Mouse (Mus musculus): ENCODE results near the gene Pdgfb. TPM values are rescaled to one million over a fixed set of nuclear protein-coding genes. Genes with fewer than 3 reads are reported as not detected.

Gene Pdgfb
- polyA plus RNA-seq, 1 experiment from 2014 or later = 2.0 TPM

DNA sequence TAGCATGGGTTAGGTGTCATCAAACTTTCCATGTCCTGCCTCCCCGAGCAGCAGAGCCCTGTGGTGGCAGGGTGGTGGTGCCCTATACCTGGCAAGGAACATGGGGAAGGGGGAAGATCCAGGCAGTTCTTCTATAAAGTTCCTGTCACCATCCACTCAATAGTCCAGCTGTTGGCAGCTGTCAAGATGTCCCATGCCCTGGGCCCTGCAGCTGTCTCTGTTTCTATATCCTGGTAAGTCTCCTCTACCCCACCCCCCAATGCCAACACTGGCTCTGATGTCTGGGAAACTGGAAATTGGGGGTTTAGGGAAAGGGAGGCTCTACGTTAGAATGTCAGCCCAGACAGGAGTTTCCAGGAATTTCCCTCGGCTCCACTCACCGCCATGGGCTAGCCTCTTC lies 20.2 kb downstream of the Pdgfb start:
- H3K9ac ChIP-seq (ENCODE audit: low read length) = no peak overlapping the region
- H3K27ac ChIP-seq (ENCODE audit: low read depth, low read length) = no peak overlapping the region
- no peaks in the 10 kb centered on the region for H3K27me3 ChIP-seq (ENCODE audit: control insufficient read depth, insufficient read depth, low read length)
- no peaks in the 10 kb centered on the region for H3K9me3 ChIP-seq (ENCODE audit: control insufficient read depth, low read length)
- ATAC-seq (ENCODE audit: low FRiP score) (no peak), DNase-seq (ENCODE audit: low spot score, missing footprints) (no peak)
- H3K4me2 ChIP-seq = no peak overlapping the region
- H3K4me3 ChIP-seq (ENCODE audit: low read depth, low read length) = no peak overlapping the region
- WGBS = 86% methylated on average over 4 of the region's 4 CpGs
- no peaks in the 10 kb centered on the region for H3K36me3 ChIP-seq (ENCODE audit: control insufficient read depth, insufficient read depth, low read length)
- no peaks in the 10 kb centered on the region for H3K4me1 ChIP-seq (ENCODE audit: control insufficient read depth, insufficient read depth, low read length)

DNA sequence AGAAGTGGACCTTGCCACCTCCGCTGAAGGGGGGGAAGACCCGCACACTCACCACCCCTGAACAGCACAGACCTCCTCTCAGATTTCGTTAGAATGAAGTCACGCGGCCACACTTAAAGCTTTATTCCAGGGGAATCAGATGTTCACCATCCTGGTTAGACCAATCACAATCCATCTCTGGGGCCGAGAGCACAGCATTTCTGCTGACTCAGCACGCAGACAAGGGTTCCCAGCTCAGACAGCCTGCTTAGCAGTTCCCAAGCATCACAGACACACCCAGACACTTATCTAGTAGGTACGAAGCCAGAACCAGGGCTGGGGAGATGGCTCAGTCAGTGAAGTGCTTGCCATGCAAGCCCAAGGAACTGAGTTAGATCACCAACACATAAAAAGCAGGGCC lies 28.6 kb downstream of the Pdgfb start:
- Histone ChIP-seq H3K36me3 (ENCODE audit: control insufficient read depth, insufficient read depth, low read length) (no peaks in the 10 kb centered on the region), H3K27me3 (ENCODE audit: control insufficient read depth, insufficient read depth, low read length) (no peaks in the 10 kb centered on the region), H3K4me2 (no peak overlapping the region), H3K9me3 (ENCODE audit: control insufficient read depth, low read length) (no peaks in the 10 kb centered on the region), H3K4me3 (ENCODE audit: low read depth, low read length) (no peak overlapping the region), H3K4me1 (ENCODE audit: control insufficient read depth, insufficient read depth, low read length) (no peaks in the 10 kb centered on the region), H3K27ac (ENCODE audit: low read depth, low read length) (no peak overlapping the region), H3K9ac (ENCODE audit: low read length) (no peak overlapping the region)
- 84% methylated on average over 8 of the region's 8 CpGs for WGBS
- DNase-seq (ENCODE audit: low spot score, missing footprints) (no peak), ATAC-seq (ENCODE audit: low FRiP score) (no peak)

GRCm38 (mm10) chr15:79985471-79985870 lies 29.3 kb downstream of the Pdgfb start:
- H3K27ac ChIP-seq (ENCODE audit: low read depth, low read length) = no peak overlapping the region
- H3K27me3 ChIP-seq (ENCODE audit: control insufficient read depth, insufficient read depth, low read length) = no peaks in the 10 kb centered on the region
- WGBS = 78% methylated on average over 11 of the region's 11 CpGs
- no peak overlapping the region for H3K4me2 ChIP-seq
- H3K4me1 ChIP-seq (ENCODE audit: control insufficient read depth, insufficient read depth, low read length) = no peaks in the 10 kb centered on the region
- no peak for ATAC-seq (ENCODE audit: low FRiP score)
- H3K9me3 ChIP-seq (ENCODE audit: control insufficient read depth, low read length) = no peaks in the 10 kb centered on the region
- H3K36me3 ChIP-seq (ENCODE audit: control insufficient read depth, insufficient read depth, low read length) = no peaks in the 10 kb centered on the region
- DNase-seq (ENCODE audit: low spot score, missing footprints) = no peak
- H3K9ac ChIP-seq (ENCODE audit: low read length) = no peak overlapping the region
- no peak overlapping the region for H3K4me3 ChIP-seq (ENCODE audit: low read depth, low read length)

DNA sequence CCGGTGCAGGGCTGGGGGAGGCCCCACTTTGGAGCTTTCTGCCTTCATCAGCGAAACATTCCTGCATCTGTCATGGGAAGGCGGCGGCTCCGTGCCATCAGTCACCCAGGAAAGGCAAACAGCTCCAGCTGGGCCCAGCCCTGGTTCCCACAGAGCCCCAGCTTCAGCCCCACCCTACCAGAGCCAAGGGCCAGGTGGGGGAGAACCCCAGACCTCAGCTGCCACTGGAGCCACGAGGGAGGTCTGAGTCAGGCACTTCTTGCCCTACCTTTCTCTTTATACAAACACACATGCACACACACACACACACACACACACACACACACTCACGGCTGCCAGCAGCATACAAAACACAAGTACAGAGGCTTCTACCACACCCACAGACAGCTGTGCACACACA lies 30.6 kb downstream of the Pdgfb start:
- no peak overlapping the region for H3K4me2 ChIP-seq
- no peaks in the 10 kb centered on the region for H3K27me3 ChIP-seq (ENCODE audit: control insufficient read depth, insufficient read depth, low read length)
- DNase-seq (ENCODE audit: low spot score, missing footprints) = no peak
- H3K9ac ChIP-seq (ENCODE audit: low read length) = no peak overlapping the region
- WGBS = 64% methylated on average over 7 of the region's 7 CpGs
- no peak overlapping the region for H3K4me3 ChIP-seq (ENCODE audit: low read depth, low read length)
- H3K4me1 ChIP-seq (ENCODE audit: control insufficient read depth, insufficient read depth, low read length) = no peaks in the 10 kb centered on the region
- no peaks in the 10 kb centered on the region for H3K9me3 ChIP-seq (ENCODE audit: control insufficient read depth, low read length)
- no peak for ATAC-seq (ENCODE audit: low FRiP score)
- H3K36me3 ChIP-seq (ENCODE audit: control insufficient read depth, insufficient read depth, low read length) = no peaks in the 10 kb centered on the region
- H3K27ac ChIP-seq (ENCODE audit: low read depth, low read length) = no peak overlapping the region

- no peaks in the 10 kb centered on the region for H3K27me3 ChIP-seq (ENCODE audit: control insufficient read depth, insufficient read depth, low read length)
- no peak overlapping the region for H3K27ac ChIP-seq (ENCODE audit: low read depth, low read length)
- DNase-seq (ENCODE audit: low spot score, missing footprints) (no peak), ATAC-seq (ENCODE audit: low FRiP score) (no peak)
- H3K4me2 ChIP-seq = no peak overlapping the region
- no peak overlapping the region for H3K4me3 ChIP-seq (ENCODE audit: low read depth, low read length)
- no peaks in the 10 kb centered on the region for H3K4me1 ChIP-seq (ENCODE audit: control insufficient read depth, insufficient read depth, low read length)
- WGBS = 86% methylated on average over 11 of the region's 11 CpGs
- no peaks in the 10 kb centered on the region for H3K36me3 ChIP-seq (ENCODE audit: control insufficient read depth, insufficient read depth, low read length)
- no peak overlapping the region for H3K9ac ChIP-seq (ENCODE audit: low read length)
- no peaks in the 10 kb centered on the region for H3K9me3 ChIP-seq (ENCODE audit: control insufficient read depth, low read length)
Measured at GRCm38 (mm10) chr15:79980716-79981115, 34.1 kb downstream of the Pdgfb start.

DNA sequence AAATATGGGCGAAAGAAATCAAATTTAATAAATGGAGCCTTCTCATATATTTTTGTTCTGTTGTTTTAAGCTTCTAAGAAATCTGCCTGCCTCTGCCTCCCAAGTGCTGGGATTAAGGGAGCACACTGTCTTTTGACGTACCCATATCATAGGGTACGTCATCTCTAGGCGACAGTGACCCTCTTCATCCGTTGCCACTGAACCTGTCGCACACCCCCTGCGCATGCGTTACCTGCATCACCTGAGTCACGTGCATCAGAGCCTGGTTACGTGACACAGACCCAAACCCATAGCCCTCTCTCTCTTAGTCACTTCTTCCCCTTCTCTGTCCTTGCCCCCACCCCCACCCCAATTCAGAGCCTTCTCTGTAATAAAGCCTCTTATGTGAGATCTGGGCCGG lies 42.6 kb downstream of the Pdgfb start:
- Histone ChIP-seq H3K36me3 (ENCODE audit: control insufficient read depth, insufficient read depth, low read length) (no peaks in the 10 kb centered on the region), H3K4me3 (ENCODE audit: low read depth, low read length) (no peak overlapping the region), H3K27me3 (ENCODE audit: control insufficient read depth, insufficient read depth, low read length) (no peaks in the 10 kb centered on the region), H3K4me1 (ENCODE audit: control insufficient read depth, insufficient read depth, low read length) (no peaks in the 10 kb centered on the region), H3K9ac (ENCODE audit: low read length) (no peak overlapping the region), H3K4me2 (no peak overlapping the region), H3K9me3 (ENCODE audit: control insufficient read depth, low read length) (no peaks in the 10 kb centered on the region), H3K27ac (ENCODE audit: low read depth, low read length) (no peak overlapping the region)
- DNase-seq (ENCODE audit: low spot score, missing footprints) = no peak
- ATAC-seq (ENCODE audit: low FRiP score) = no peak
- WGBS = 95% methylated on average over 11 of the region's 11 CpGs

DNA sequence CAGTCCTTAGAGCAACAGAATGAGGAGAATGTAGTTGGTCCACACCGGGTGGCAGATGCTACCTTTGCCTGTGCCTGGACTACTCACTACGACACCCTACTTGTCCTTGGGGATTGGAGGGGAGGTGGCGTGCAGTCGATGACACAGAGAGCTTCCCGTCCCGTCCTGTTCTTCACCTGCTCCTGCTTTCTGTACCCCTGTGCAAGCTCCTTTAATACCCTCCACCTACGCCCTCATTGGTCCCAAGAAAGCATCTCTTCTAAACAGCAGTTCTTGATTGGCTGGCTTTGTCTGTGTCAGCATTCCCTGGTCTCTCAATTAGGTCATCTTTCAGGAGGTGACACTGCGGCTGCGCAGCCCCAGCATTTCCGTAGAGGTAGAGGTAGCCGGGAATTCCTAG lies 43.8 kb downstream of the Pdgfb start, which contains the start of gene Cbx7:
Gene Cbx7, minus strand, starts transcription at position 180 of the 400 bp plus-strand sequence.
- H3K9ac ChIP-seq (ENCODE audit: low read length) = no peak within 1 kb of the TSS
- no peaks in the 10 kb centered on the region for H3K27me3 ChIP-seq (ENCODE audit: control insufficient read depth, insufficient read depth, low read length)
- H3K27ac ChIP-seq (ENCODE audit: low read depth, low read length) = no peak within 1 kb of the TSS
- no peaks in the 10 kb centered on the region for H3K9me3 ChIP-seq (ENCODE audit: control insufficient read depth, low read length)
- H3K4me3 ChIP-seq (ENCODE audit: low read depth, low read length) = no peak within 1 kb of the TSS
- no peak for DNase-seq (ENCODE audit: low spot score, missing footprints)
- ATAC-seq (ENCODE audit: low FRiP score) = no peak
- H3K4me2 ChIP-seq = no peak within 1 kb of the TSS
- WGBS = 91% methylated on average over 11 of the region's 11 CpGs
- no peaks in the 10 kb centered on the region for H3K4me1 ChIP-seq (ENCODE audit: control insufficient read depth, insufficient read depth, low read length)
- no peaks in the 10 kb centered on the region for H3K36me3 ChIP-seq (ENCODE audit: control insufficient read depth, insufficient read depth, low read length)

- H3K4me2 ChIP-seq = no peak overlapping the region
- no peaks in the 10 kb centered on the region for H3K36me3 ChIP-seq (ENCODE audit: control insufficient read depth, insufficient read depth, low read length)
- no peak overlapping the region for H3K4me3 ChIP-seq (ENCODE audit: low read depth, low read length)
- WGBS = 96% methylated on average over 18 of the region's 18 CpGs
- H3K27me3 ChIP-seq (ENCODE audit: control insufficient read depth, insufficient read depth, low read length) = no peaks in the 10 kb centered on the region
- H3K27ac ChIP-seq (ENCODE audit: low read depth, low read length) = no peak overlapping the region
- H3K9me3 ChIP-seq (ENCODE audit: control insufficient read depth, low read length) = no peaks in the 10 kb centered on the region
- no peak for ATAC-seq (ENCODE audit: low FRiP score)
- no peak overlapping the region for H3K9ac ChIP-seq (ENCODE audit: low read length)
- no peak for DNase-seq (ENCODE audit: low spot score, missing footprints)
- no peaks in the 10 kb centered on the region for H3K4me1 ChIP-seq (ENCODE audit: control insufficient read depth, insufficient read depth, low read length)
Measured at GRCm38 (mm10) chr15:79970491-79970890, 44.3 kb downstream of the Pdgfb start.

GRCm38 (mm10) chr15:79967346-79967745 lies 47.4 kb downstream of the Pdgfb start:
- DNase-seq (ENCODE audit: low spot score, missing footprints) = no peak
- no peak overlapping the region for H3K4me2 ChIP-seq
- no peaks in the 10 kb centered on the region for H3K27me3 ChIP-seq (ENCODE audit: control insufficient read depth, insufficient read depth, low read length)
- no peaks in the 10 kb centered on the region for H3K9me3 ChIP-seq (ENCODE audit: control insufficient read depth, low read length)
- H3K36me3 ChIP-seq (ENCODE audit: control insufficient read depth, insufficient read depth, low read length) = no peaks in the 10 kb centered on the region
- H3K4me1 ChIP-seq (ENCODE audit: control insufficient read depth, insufficient read depth, low read length) = no peaks in the 10 kb centered on the region
- ATAC-seq (ENCODE audit: low FRiP score) = no peak
- 83% methylated on average over 6 of the region's 6 CpGs for WGBS
- H3K4me3 ChIP-seq (ENCODE audit: low read depth, low read length) = no peak overlapping the region
- no peak overlapping the region for H3K9ac ChIP-seq (ENCODE audit: low read length)
- H3K27ac ChIP-seq (ENCODE audit: low read depth, low read length) = no peak overlapping the region

DNA sequence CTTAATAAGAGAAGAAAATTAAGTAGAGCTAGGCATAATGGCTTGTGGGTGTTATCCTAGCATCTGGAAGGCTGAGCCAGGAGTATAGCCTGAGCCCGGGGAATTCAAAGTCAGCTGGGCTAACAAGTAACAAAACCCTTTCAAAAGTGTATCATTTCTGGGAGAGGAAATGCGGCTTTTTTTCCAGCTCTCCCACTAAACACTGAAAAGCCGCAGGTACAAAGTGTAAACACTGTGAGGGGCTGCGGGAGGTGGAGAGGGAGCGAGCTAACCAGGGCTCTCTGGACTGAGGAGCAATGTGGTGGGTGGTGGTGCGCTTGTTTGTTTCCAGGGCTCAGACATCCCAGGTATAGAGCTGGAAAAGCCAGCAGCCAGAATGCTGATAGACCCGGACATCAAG lies 50.4 kb downstream of the Pdgfb start:
- Histone ChIP-seq H3K4me1 (ENCODE audit: control insufficient read depth, insufficient read depth, low read length) (no peaks in the 10 kb centered on the region), H3K9me3 (ENCODE audit: control insufficient read depth, low read length) (no peaks in the 10 kb centered on the region), H3K4me2 (no peak overlapping the region), H3K36me3 (ENCODE audit: control insufficient read depth, insufficient read depth, low read length) (no peaks in the 10 kb centered on the region), H3K27ac (ENCODE audit: low read depth, low read length) (no peak overlapping the region), H3K27me3 (ENCODE audit: control insufficient read depth, insufficient read depth, low read length) (no peaks in the 10 kb centered on the region), H3K4me3 (ENCODE audit: low read depth, low read length) (no peak overlapping the region), H3K9ac (ENCODE audit: low read length) (no peak overlapping the region)
- peak; percentile 56 for DNase-seq (ENCODE audit: low spot score, missing footprints)
- WGBS = 87% methylated on average over 7 of the region's 7 CpGs
- ATAC-seq (ENCODE audit: low FRiP score) = no peak
